Mouse (Mus musculus) bone marrow, adult 2 months (tissue): ENCODE data around the gene Tmie.

ENCODE experiments used
- CTCF ChIP-seq: fragments of 200-500 bp; IDR thresholded peaks from 2 replicates; pipeline ENCODE4 v1.5.1; 2011; ENCODE audit warnings: low read length, control low read depth; ENCODE audit not compliant: control insufficient read depth, insufficient read depth
- POLR2A ChIP-seq: fragments of 200-500 bp; IDR thresholded peaks from 2 replicates; pipeline ENCODE4 v1.6.1; 2011; ENCODE audit warnings: low read depth, mild to moderate bottlenecking, control low read depth, low read length, borderline replicate concordance; ENCODE audit not compliant: control insufficient read depth

DNA sequence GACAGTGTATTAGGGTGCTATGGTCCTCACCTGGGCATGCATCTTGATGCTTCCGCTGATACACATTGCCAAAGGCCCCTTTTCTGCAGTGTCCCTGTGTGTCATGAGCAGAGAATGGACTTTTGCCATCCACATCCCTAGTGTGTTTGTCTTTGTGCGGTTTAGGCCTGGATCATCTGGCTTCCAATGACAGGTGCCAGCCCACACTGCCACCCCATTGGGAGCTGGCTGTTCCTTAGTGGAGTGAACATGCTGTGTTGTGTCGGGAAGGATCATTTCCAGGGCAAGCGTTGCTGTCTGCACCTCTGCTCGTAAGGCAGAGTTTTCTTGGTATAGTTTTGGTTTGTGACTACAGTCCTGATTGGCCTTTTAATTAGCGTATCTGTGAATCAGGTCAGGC, 21.3 kb upstream of the Tmie start:
- TF ChIP-seq CTCF (no peak), POLR2A (no peak)
